Mouse (Mus musculus) heart, adult 9 months (tissue): ENCODE data around the gene Anp32e.
"Not testable (repeated sequence)": the region's sequence is repeated elsewhere in the genome, so short reads cannot be mapped to it uniquely, and the experiment has no call there.

Source experiments
- DNase-seq, 2 experiments: peaks; one replicate each; pipeline ENCODE4 v3.0.0; 2022; ENCODE audit warnings: low spot score in 2 of 2

Gene Anp32e

DNA sequence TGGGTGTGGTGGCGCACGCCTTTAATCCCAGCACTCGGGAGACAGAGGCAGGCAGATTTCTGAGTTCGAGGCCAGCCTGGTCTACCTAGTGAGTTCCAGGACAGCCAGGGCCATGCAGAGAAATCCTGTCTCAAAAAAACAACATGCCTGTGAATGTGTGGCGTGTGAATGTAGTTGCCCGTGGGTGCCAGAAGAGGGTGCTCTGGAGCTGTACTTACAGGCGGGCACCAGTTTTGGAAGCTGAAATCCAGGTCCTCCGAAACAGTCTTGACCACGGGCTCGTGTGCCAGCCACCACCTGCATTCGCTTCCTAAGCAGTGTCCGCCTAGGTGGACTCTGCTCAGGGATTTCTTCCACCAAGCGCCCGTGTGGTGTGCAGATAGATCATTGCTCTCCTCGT, 9.8 kb downstream of the Anp32e start:
- DNase-seq: no peak

GRCm38 (mm10) chr3:95942749-95943148, 13.7 kb downstream of the Anp32e start:
- no peak for DNase-seq

- DNase-seq: no peak
These were observed 14.2 kb downstream of the Anp32e start for GRCm38 (mm10) chr3:95943226-95943625.

DNA sequence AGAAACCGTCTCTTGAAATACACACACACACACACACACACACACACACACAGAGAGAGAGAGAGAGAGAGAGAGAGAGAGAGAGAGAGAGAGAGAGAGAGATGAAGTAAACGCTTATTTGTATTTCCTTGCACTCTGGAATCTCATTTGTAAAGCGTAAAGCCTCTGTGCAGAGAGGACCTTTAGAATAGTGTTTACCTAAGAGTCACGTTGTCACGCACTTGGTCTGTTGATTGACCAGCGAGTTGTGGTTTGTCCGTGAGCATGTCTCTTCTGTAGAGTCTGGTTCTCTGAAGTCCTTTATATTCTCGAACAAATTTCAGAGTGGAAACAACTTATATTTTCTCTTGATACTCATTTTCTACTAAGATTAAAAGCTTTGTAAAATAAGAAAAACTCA, 15.7 kb downstream of the Anp32e start:
- no peak for DNase-seq

DNA sequence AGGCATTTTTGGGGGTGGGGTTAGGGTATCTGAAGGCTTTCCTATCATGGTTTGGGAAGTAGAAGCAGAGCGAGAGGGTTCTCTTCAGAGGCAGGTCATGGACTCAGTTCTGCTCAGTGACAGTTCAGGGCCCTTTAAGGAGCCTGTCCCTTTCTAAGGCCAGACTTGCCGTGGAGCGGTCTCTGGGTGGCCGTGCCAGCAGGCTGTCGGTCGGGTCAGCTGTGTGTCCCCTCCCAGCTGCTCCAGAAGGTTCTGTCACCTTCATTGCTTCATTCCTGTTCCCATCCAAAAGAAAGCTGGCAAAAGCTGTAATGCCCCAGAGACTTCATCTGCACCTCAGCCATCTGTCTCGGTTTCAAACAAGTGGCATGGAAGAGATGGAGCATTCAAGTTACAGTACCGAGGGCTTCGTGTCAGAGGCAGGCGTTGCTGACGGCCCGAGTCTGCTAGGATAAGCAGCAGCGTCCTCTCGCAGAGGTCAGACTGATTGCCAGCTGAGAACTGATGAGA, 16.7 kb downstream of the Anp32e start:
- no peak for DNase-seq

- no peak for DNase-seq
These were observed 19.3 kb downstream of the Anp32e start for GRCm38 (mm10) chr3:95948325-95948724.

DNA sequence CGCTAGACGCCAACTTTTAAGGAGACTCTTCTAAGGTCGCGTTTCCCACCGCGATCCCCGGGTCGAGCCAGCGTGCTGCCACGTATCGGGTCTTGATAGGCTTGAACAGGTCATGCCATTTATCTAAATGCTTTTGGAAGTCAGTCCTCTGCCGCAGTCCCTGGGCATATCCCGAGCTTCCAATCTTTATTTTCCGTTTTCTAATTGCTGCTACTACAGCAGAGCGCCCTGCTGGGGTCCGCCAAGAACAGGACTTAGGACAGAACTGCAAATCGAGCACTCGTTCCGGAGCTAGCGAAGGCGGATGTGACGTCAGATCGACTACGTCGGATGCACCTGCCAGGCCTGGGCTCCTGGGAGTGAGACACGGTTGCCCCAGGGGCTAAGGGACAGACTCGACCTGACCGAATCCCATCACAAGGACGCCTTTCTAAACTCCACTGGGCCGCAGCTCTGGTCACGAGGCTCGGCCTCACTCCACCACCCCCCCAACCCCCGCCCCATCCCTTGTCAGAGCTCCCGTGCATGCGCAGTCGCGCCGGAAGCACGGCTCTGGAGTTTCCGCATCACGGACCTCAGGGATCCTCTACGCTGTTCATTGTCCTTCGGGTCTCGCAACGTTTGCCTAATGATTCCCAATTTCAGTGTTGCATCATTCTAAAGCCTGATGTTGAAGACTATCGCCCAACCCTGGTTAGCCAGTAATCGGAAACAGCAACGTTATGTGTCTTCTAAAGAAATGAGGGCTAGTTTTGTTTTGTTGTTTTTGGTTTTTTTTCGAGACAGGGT, 21.9 kb downstream of the Anp32e start:
- DNase-seq: peak; percentile 92 to 93

GRCm38 (mm10) chr3:95951566-95951965, 22.5 kb downstream of the Anp32e start:
- not testable (repeated sequence) for DNase-seq

GRCm38 (mm10) chr3:95953023-95953422, 24.0 kb downstream of the Anp32e start:
- no peak for DNase-seq

DNA sequence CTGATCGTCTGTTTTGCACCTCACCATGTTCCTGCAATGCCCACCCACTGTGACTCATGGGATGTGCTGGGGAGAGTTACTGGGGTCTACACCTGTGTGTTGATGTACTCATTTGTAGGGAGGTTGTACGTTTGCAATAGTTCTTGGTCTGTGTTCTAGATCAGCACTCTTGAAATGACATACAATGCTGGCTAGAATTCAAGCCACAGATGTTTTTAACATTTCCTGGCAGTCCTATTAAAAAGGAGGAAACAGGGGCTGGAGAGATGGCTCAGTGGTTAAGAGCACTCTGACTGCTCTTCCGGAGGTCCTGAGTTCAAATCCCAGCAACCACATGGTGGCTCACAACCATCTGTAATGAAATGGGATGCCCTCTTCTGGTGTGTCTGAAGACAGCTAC, 24.5 kb downstream of the Anp32e start:
- peak; percentile 39 for DNase-seq

GRCm38 (mm10) chr3:95954648-95955173, 25.7 kb downstream of the Anp32e start:
- DNase-seq: not testable (repeated sequence)

GRCm38 (mm10) chr3:95955318-95955717, 26.3 kb downstream of the Anp32e start:
- no peak for DNase-seq

GRCm38 (mm10) chr3:95957359-95958148, 28.5 kb downstream of the Anp32e start:
- peak; percentile 51 to 73 for DNase-seq

DNA sequence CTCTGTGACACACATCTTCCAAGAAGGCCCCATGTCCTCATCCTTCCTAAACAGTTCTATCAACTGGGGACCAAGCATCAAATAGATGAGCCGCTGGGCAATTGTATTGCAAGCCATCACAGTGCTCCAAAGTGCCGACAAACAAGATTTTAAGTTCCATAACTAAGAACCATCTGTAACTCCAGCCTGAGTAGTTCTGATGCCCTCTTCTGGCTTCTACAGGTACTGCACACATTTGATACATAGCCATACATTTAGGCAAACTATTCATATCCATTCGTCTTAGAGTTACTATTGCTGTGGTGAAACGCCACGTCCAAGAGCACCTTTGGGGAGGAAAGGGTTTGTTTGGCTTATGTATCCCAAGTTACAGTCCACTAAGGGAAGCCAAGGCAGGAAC, 30.0 kb downstream of the Anp32e start:
- DNase-seq: no peak

DNA sequence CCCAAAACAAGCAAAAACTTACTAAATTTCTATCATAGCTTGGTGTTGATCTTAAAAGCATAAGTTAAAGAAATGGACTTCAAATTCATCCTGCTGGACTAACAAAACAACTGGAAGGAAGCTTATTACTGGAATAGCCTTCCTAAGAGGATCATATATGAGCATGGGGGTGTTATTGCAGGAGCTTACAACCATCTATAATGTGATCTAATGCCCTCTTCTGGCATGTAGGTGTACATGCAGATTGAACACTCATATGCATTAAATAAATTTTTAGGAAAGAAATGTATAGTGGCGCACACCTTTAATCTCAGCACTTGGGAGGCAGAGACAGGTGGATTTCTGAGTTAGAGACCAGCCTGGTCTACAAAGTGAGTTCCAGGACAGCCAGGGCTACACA, 30.8 kb downstream of the Anp32e start:
- no peak for DNase-seq

- DNase-seq: not testable (repeated sequence)
These were observed 33.1 kb downstream of the Anp32e start for GRCm38 (mm10) chr3:95962182-95962581.

DNA sequence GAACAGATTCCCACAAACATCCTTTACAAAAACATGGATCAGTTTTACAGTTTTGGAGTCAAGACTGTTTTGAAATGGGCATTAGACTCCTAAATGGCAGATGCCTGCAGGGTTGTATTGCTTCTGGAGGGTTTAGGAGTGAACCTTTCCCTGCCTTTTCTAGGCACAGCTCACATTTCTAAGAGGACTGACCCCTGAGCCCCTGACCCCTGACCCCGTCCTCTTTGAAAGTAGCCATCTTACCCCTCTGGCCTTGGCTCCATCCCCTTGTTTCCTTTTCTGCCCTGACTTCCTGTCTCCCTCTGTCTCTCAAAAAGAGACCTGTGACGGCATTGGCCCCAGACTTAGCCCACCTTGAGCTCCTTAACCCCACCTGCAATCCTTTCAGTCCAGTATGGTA, 34.2 kb downstream of the Anp32e start:
- no peak for DNase-seq

DNA sequence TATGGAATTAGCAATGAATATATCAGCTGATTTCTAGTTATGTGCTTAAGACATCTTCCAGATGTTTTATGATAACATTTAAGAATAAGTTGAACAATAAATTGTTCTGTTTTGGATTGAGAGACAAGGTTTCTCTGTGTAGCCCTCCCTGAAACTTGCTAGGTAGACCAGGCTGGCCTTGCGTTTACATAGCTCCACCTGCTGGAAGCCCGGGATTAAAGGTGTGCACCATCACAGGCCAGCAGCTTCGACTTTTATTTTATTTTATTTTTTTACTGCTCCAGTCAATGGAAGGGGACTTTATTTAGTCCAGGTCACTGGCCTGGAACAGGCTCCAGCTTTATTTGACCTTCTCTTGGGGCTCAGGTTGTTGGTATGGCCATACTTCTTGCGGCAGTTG, 34.6 kb downstream of the Anp32e start:
- no peak for DNase-seq

GRCm38 (mm10) chr3:95965518-95966451, 36.7 kb downstream of the Anp32e start:
- peak in 1 of 2 experiments; percentile 29 for DNase-seq

- DNase-seq: no peak
These were observed 40.2 kb downstream of the Anp32e start for GRCm38 (mm10) chr3:95969277-95969676.

- not testable (repeated sequence) for DNase-seq
These were observed 41.6 kb downstream of the Anp32e start for GRCm38 (mm10) chr3:95970661-95971060.
